Mouse (Mus musculus) ovary, adult 10 weeks (tissue): ENCODE data around the gene Traf3. TPM values are rescaled to one million over a fixed set of nuclear protein-coding genes. Genes with fewer than 3 reads are reported as not detected.

Experiments
- polyA plus RNA-seq: library from polyadenylated mRNA; stranded (reverse); fragments of 350-450 nt; fragmentation: Illumina TruSeq; extraction: RNeasy Lipid Tissue Mini Kit (QIAGEN cat#74804); gene quantifications from one replicate; pipeline ENCODE4 v1.2.3, GENCODE M21; 2014

Gene Traf3
- 9.8 TPM for polyA plus RNA-seq

GRCm38 (mm10) chr12:111165831-111166591 lies at the start of gene Traf3:
Traf3 (plus strand) TSS chr12:111166370.

GRCm38 (mm10) chr12:111184476-111184875 lies 18.3 kb downstream of the Traf3 start, which contains the start of gene 4930595D18Rik:
4930595D18Rik (minus strand) TSS chr12:111184491.

DNA sequence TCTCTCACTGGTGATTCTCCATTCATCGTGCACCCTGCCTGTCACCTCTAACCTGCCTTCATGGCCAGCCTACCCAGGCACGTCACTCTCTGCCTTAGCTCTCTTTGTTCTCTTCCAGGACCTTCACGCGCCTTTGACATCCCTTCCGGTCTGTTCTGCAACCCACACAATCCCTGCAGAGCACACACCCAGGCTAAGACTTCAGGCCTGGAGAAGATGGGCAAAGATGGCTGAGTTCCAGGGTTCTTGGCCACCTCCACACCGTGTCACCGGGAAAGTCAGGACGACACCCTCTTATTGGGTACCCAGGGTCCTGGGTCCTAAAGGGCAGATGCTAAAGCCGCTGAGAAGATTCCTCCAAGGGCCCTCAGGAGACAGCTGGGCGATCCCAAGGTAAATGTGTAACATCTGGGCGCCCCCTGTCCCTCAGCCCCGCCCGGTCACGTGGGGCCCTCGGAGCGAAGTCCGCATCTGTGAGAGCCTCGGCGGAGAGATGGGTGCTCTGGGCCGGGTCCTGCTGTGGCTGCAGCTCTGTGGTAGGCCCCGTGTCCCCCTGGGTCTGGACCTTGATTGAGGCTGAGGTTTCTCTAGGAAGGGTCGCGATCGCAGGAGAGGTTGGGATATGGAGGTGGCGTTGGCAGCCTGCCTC lies 104.6 kb downstream of the Traf3 start, which contains the start of gene Amn:
Gene Amn, plus strand, starts transcription at position 467 of the 649 bp plus-strand sequence.

Other genes with a start within 250 kb of the Traf3 start
- gene Ankrd9, start 187.3 kb upstream of the Traf3 start, polyA plus RNA-seq: not detected
- 46.8 TPM for gene Rcor1, start 127.0 kb upstream of the Traf3 start, polyA plus RNA-seq
- not detected for gene 4930595D18Rik, start 18.1 kb downstream of the Traf3 start, polyA plus RNA-seq
- not detected for gene Amn, start 104.7 kb downstream of the Traf3 start, polyA plus RNA-seq
- 6.0 TPM for gene Cdc42bpb, start 211.3 kb downstream of the Traf3 start, polyA plus RNA-seq
- gene Lbhd2, start 240.4 kb downstream of the Traf3 start, polyA plus RNA-seq: not detected